Mouse (Mus musculus) spleen, adult 18-20 months (tissue): ENCODE measurements around the gene Otulinl.
"Not testable (repeated sequence)": the region's sequence is repeated elsewhere in the genome, so short reads cannot be mapped to it uniquely, and the experiment has no call there.

Experiments
- DNase-seq, 2 experiments: peaks; one replicate each; pipeline ENCODE4 v3.0.0; 2022; ENCODE audit warnings: mixed read lengths in 2 of 2

Gene Otulinl

DNA sequence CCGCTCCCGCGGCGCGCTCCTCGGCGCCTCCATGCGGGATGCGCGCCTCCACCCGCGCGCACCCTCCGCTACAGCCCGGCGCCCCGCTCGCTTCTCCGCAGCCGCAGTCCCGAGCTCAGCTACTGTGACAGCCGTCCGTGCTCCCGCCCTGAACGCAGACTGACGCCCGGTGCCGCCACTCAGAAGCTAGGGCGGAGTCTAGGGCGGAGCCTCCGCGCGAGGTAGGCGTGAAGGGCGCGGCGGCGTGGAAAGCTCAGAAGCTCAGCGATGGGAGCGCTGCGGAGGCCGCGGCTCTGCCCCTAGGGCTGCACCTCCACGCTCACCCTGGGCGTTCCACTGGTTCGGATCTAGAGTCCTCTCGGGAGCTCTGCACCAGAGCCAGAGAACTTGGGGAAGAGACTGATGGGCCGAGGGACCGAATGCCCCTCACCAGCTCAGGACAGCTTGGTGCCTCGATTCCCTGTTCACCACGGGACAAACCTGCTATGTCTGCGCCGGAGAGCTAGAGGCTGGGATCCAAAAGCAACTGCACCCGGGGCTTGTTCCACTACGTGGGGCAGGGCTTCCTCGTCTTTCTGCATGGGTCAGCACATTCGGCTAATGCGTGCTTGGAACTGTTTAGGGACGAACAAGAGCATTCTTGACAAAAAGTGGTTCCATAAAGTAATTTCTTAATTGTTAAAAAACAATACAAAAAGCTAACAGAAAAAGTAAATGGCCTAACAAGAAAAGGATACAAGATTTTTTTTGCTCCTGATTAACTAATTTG is at the start of gene Otulinl:
Otulinl (minus strand) TSS at position 161 of the 769 bp plus-strand sequence.
- DNase-seq, result peak; percentile 92 to 98

DNA sequence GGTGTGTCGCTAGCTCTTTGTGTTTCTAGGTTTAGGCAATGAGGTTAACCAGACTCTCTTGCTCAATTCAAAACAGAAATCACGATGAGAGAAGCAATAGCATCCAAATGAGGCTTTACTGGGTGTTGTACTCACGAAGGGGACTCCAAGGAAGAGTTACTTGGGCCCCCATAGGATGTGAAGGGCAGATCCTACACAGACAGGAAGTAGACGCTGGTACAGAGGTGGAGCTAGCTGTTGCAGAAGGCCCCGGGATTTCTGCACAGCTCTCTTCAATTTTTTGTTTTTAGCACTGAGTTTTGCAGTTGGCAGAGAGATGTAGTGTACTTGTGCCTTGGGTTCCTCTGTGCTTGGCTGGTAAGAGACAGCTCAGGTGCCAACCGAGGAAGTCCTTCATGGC is 44.8 kb upstream of the Otulinl start:
- no peak for DNase-seq

DNA sequence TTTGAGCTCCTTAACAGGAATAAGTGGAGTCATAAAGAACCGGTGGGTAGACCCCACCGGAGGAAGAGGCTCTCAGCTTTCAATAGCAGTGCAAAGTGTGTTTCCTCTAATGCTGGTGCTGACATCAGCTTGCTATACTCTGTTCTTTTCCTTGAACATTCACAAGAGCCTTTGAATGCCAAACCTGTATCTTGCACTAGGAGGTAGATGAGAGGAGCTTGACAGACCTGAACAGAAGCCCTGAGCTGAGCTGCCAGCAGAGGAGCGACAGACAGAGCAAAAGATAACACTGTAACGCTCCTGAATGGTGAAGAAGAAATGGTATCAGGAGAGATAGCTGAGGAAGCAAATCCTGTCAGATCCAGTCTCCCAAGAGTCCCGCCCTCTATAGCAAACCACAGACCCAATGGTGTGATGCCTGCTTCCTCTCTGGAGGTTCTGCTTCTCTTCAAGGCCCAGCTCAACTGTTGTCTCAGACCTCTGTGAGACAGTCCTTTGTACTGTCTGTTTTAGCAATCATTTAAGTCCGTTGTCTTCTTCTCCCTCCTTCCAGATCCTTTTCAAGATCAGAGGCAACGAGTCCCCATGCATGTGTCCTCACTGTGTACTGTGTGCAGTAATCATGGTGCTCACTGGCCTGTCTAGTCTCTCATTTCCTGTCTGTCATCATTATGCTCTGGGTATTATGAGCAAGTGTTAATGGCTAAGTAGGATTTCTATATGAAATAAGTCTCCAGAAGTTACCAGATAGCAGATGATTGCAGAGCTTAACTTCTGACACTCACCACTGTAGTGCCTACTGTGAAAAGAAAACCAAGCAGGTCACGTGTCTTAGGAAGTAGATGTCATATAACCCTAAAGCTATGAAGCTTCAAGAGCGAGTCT is 43.7 kb upstream of the Otulinl start:
- DNase-seq, result no peak

DNA sequence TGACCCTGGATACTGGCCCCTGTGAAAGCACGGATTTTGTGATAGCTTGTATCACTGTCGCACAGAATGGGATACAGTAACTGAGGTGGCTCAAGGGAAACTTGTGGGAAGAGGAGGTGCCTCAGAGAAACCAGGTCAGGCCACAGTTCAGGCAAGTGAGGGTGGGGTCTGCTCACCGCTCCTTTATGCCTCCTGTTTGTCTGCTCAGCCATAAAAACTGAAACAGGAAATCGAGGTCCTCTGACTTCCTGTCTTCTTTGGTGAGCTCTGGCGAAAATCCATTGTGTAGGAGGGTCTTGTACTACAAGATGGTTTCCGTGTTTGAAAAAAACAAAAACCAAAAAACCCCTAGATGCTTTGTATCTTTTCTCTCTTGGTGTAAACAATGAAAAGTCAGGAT is 42.9 kb upstream of the Otulinl start:
- no peak for DNase-seq

DNA sequence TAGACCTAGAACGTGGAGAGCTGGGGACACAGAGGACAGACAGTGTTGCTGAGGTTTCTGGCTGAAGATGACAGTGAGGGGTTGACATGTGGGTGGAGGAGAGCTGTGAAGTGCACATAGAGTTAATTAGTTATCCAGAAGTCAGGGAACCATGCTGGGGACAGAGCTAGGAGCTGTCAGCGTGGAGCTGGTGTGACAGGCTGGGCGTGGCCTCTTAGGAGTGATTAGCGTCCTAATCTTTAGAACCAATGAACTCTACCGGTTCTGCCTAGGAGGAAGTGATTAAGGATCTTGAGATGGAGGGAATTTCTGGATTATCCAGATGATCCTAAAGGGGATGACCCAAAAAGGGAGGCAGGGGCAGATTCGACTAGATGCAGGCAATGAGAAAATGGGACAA is 42.4 kb upstream of the Otulinl start:
- no peak for DNase-seq

DNA sequence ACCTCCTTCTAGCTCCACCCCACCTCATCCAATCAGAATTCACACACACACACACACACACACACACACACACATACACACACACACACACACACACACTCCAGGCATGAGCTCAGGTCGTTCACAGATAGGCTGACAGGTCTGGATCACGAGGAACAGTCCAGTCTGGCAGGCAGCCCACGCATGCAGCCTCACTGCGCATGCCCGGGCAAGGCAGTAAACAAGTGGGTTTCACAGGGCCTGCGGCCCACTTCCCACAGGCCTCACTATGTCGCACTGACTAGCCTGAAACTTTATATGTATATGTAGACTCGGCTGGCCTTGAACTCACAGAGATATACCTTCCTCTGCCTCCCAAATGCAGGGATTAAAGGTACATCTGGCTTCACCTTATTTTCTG is 38.9 kb upstream of the Otulinl start:
- DNase-seq, result not testable (repeated sequence)

DNA sequence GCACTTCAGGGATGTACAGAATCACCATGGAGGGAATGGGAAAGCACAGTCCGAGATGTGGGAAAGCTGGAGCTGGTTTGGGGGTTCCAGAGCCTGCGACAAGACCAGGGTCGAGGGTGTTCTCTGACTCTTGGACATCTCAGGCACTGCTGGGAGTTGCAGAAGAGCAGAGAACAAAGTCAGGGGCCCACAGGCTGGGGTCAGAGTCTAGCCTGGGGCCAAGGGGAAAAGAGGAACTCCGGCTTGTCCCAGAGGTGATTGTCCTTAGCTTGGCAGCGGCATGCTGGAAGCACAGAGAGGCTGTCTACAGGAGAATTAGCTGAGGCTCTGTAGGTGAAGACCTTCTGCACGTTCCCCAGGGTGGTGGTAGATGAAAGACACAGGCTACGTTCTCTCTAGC is 37.3 kb upstream of the Otulinl start:
- DNase-seq, result no peak

DNA sequence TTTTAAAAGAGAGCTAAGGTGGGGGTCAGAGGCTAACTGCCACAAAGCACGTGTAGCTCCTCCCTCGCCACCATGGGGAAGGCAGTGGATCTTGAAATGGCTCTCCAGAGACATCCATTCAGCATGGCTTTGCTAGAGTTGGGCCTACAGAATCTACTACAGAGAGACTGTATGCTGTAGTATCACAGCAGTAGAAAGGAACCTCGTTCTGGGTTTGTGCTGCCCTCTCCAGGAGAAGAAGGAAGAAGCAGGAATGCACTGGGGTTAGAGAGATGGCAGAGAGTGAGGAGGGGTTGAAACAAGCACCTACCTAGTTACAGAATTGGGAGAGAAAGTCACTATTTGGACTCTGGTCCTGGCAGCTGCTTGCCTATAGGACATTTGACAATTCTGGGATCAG is 34.0 kb upstream of the Otulinl start:
- peak in 1 of 2 experiments; percentile 55 for DNase-seq

DNA sequence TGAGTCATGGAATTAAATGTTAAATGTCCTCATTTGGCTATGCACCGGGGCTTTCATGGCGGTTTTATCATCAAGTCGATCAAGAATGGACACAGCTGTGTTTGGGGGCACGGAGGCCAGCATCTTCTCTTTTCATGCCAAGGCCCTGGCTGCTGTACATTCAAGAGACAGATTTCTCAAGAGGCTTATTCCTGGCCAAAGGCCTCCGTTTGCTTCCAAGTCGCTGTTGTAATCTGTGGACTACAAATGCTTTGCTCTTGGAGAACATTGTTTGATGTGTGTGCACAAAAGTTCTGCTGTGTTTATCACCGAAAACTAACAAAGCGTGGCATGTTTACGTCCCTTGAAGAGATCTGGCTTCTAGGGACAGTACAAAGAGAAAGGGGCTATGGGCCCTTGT is 29.3 kb upstream of the Otulinl start:
- DNase-seq, result no peak

DNA sequence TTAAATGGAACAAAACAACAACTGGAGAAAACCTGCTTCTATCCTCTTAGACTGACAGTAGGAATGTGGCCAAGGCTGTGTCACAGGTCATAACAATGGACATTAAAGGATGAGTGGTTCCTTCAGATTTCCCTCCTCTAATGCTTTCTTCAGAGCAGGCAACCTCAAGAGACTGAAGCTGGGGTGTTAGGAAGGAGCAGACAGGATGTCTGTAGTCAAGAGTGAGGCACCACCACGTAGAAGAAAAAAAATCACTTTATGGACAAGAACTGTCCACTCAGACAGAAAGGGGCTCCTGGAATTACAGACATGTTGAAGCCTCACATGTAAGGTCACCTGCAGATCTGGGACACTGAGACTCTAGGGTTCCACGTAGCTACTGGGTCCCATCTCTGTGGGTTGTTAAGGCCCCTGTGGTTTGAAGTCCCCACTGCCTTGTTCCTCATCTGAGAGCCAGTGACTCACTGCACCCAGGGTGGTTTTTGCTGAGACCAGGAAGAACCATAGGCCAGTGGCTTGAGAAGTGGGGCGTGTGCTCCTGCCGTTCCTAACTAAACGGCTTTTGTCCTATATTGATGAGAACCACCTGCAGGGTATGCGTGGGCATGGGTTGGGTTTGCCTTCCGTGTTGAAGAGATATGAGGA is 27.7 kb upstream of the Otulinl start:
- no peak for DNase-seq

DNA sequence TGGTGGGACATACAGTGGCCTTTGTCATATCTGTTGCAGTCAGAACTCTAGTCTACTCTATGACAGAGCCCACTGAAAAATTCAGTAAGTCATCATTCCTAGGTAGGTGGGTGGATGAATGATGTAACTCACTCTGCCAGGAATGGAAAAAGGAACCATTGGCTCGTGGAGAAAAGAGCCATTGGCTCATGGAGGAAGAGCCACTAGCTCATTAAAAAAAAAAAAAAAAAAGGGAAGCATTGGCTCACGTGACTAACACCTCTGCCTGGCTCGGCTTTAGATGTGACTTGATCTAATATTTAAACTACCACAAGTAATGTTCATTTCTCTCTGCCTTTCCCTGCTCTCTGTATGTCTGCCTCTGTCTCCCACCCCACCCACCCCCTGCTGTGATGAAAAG is 27.1 kb upstream of the Otulinl start:
- DNase-seq, result no peak

DNA sequence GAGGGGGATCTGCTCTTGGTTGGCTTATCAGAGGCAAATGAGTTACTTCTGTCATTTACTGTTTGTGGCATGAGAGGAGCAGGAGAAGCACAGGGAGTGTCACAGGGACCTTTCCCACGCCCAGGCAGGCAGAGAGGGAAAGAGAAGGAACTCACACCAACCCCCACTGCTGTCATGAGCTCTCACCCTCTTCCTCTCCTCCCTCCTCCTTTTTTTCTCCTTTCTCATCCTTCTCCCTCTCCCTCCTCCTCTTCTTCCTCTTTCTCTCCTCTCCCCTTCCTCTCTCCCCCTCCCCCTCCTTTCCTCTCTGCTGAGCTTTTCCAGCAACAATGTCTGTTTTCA is 21.6 kb upstream of the Otulinl start:
- DNase-seq, result no peak

DNA sequence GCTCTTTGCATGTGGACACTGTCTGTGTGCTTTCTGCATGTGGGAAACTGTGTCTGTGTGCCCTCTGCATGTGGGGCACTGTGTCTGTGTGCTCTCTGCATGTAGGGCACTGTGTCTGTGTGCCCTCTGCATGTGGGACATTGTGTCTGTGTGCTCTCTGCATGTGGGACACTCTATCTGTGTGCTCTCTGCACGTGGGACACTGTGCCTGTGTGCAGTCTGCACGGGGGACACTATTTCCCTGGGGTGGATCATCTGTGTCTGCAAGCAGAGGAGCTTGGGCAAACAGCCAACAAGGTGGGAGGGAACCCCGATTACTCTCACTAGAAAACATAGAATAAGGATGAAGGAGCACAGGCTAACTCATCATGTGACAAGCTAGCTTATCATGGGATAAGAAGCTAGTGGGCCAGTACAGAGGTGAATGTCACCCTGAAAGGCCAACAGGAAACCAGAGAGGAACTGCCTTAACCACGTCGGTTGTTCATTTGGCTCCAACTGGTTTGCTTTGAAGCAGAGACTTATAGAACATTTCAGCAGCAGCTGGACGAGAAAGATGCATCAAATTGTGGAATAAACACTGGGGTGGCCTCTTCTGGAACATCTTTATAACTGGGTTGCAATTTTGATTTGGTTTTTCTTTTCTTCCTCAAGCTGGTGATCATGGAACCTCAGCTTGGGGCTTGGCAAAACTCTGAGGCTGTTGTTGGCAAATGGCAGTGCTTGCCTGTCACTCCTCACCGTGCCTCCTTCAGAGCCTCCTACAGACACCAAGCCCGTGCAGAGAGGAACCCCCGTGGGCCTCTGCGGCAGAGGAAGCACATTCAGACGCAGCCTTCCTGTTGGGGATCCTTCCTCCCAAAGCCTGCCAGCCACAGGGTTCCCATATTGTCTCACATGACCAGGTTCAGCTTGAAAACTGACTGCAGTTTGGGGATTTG is 20.9 kb upstream of the Otulinl start:
- DNase-seq, result peak; percentile 29

DNA sequence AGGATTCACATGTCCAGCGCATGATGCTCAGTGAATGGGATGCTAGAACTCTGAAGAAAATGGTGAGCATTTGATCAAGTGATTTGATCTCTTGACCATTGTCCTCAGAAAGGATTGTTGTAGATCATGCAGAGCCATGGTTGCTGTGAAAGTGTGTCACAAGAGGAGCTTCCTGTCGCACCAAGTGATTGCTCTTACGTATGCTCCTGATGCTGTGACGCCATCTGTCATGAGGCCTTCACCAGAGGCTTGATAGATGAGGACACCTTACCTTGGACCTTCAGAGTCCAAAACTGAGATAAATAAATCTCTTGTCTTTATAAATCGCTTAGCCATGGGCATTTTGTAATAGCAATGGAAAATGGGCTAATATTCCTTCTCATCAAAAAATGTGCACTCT is 16.3 kb upstream of the Otulinl start:
- DNase-seq, result no peak

DNA sequence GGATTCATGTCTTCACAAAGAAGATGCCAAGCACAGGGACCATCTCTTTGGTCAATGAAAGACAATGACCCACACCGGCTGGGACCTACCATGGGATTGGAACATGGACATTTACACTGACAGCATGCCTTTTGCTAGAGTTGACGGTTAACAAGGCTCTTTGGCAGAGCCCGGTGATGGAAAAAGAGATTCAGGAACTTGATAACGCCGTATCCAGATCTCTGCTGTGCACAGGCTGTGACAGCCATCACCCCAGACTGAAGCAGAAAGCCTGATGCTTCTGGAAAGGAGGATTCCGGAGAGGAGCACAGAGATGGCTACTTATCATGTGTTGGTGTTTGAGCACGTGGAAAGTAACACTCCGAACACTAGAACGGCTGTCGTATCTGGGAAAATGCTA is 11.9 kb upstream of the Otulinl start:
- no peak for DNase-seq

DNA sequence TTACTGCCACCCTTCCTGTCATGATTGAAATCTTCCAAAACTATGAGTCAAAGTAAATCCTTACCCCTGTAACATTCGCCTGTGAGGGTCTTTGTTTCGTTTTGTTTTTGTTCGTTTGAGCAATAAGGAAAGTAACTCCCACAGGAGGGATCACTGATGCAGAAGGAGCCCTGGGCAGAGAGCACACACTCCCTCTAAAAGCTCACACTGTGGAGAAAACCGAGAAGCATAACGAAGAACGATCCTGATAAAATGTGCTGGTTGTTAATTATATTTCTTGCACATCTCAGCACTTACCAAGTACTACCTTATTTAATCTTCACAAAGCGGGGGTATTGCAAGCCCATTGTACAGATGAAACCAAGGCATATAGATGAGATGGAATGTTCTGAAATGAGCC is 10.8 kb upstream of the Otulinl start:
- DNase-seq, result no peak

DNA sequence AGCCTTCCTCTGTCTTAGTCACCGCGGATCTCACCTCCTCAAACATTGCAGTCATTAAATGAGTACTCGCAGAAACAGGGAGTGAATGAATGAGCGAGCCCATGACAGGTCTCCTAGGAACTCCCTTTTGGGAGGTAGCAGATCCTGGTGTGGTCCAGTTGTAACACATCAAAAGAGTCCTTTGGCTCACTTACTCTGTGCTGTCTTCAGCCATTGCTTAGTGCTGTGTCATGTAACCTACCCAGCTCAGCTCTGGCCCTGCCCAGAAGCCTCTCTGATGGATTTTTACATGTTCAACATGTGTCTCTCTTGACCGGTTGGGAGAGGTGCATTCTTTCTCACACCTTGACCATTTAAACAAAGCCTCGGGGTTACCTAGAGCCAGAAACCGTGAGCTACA is 9.8 kb upstream of the Otulinl start:
- DNase-seq, result no peak

DNA sequence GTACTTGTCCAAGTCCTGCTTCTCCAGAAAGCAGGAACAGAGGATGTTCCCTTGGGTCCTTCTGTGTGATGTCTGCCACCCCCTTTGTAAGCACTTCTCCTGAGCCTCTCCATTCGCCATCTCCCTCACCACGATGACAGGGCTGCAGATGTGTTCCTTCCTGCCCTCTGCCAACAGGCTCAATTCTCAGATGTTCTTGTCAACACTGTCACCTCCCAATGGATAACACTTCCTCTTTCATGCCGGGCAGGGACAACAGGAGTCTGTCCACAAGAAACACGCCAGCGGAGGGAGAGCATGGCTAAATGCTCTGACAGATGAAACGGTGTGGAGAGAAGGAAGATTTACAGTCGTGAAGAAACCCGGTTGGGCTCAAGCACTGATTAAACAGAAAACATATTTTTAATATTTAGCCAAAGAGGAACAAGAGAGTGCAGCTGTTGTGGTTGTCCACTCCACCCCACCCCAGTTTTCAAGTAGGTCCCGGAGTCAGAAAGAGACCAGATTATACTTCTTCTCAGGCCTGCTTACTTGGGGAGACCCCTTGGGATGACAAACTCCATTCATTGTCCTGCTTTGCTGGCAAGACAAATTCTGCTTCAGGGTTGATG is 6.8 kb upstream of the Otulinl start:
- DNase-seq, result no peak

DNA sequence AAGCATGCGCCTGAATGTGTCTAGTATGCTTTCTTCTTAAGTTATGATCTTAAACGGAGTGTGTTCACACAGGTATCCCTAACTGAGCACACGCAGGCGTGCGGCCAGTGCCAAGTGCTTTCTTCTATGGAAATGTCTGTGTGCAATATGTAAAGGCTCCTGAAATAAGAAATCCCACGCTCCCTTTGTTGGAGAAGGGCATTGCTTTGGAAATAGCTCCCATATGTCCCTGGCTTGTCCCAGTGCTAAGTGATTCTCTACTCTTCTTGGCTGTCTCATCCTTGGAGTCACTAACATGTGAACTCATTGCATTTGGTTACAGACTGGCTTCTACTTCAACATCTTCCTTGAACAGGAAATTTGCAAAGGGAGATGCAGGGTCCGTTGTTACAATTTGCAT is 3.4 kb upstream of the Otulinl start:
- no peak for DNase-seq

DNA sequence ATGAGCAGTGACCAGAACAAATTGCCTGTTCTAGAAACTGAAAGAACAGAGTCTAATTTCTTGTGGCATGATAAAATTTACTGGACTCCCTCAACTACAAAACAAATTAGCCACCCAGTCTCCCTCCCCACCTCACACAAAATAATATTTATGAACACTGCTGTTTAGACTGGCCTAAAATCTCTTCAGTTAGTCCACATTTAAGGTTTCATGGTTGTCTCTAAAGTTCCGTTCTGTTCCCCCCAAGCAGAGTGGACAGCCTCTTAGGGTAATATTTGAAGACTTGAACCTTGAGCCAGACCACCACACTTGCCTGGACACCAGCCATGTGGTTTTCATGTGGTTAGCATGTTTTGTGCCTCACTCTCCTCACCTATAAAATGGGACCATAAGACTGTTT is 1.8 kb upstream of the Otulinl start:
- DNase-seq, result no peak

DNA sequence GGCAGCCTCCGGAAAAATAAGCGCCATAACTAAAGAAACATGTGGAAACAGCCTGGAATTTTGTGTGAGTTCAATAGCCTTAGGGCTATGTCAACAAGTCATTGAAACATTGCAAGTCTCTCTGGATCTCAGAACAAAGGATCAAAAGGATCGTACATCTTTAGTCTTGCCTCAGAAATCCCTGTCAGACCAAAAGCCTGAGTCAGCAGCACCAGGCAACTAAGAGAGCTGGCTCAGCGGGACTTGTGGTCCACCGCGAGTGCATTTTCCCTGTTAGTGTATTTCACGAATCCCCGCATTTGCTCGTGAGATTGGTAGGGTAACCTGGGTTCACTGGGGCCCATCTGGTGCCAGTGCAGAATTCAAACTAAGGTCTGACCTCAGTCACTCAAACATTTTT is 1.2 kb upstream of the Otulinl start:
- DNase-seq, result no peak

DNA sequence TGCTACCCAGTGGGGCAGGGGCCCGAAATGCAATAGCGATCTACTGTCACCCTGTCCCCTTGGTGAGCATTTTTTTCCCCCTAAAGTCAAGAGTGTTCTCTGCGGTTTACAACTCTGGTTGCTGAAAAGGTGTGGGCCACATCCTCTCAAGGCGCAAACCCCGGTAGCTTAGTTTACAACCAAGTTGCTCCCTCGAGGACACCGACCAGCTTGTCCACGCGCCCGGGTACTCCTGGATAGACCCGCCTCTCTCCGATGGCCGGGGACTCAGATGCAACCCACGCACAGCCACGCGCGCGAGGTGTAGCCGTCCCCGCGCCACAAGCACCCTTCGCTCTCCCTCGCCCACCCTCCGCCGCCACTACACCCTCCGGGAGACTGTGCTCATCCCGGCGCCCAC is 382 bp downstream of the Otulinl start:
- no peak for DNase-seq
